In the genomic region with DNA sequence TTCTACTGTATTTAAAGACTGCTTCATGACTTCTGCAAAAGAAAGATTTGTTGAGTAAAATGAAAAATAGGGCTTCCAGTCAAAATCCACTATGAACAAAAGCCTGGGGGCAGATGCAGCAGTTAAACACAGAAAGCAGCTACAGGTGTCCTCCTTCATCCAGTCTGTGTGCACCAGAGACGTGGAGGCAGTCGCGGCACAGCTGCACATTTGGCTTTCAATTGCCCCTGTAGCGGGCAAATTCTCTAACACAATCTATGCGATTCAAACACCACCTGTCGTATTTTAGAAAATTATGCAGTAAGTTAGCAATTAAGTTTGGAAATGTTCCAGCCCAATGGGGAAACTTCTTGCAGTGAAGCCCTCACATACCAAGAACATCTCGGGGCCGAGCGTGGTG, we compare ENCODE assay signal across 20 mouse cellular contexts. TPM values are rescaled to one million over a fixed set of nuclear protein-coding genes. Genes with fewer than 3 reads are reported as not detected.
A peak's percentile ranks its signal among the peaks of the same experiment; 100 is the strongest.
DNase-seq lines count a peak whose midpoint lies in the region; ATAC-seq and TF ChIP-seq lines count a peak whose summit lies in the region.
"Had no signal": no experiment of that assay in that cellular context is flagged by ENCODE, and none has a peak within 500 bp of the region (broad histone marks: within the 10 kb centered on the region; RNA-seq: fewer than 3 reads in every experiment).

No protein-coding gene starts in this region.

- TF ChIP-seq POLR2A in brain, embryonic 14.5 days (IDR thresholded peaks at IDR 0.05; ENCODE audit: borderline replicate concordance, extremely low read depth, insufficient read depth, insufficient read length, poor library complexity, severe bottlenecking): no peak

- no peak for DNase-seq in heart, adult 8-10 months (ENCODE audit: low spot score)
- no peak for DNase-seq in ES-E14 (ENCODE audit: low read depth, low spot score)
- DNase-seq in brain, embryonic 14.5 days (ENCODE audit: low read depth): peak; percentile 51
- DNase-seq in thymus, postnatal 10 days (ENCODE audit: low spot score in 2 of 2): peak; percentile 60 to 76
- DNase-seq in B cell, adult 2 months: no peak
- no peak for DNase-seq in urinary bladder, postnatal 4 days (ENCODE audit: low spot score in 2 of 2)
- DNase-seq: adrenal gland, postnatal 14 days; cerebellum, adult 9-10 months; gastrocnemius, postnatal 10 days; kidney, adult 8-10 months; kidney, postnatal 25 days; right cerebral cortex, postnatal 14 days had no signal

- no peaks in the 10 kb centered on the region for H3K9me3 ChIP-seq in heart, embryonic 12.5 days (replicated peaks)
- no peaks in the 10 kb centered on the region for H3K9me3 ChIP-seq in ES-E14 (ENCODE audit: control insufficient read depth, insufficient read depth, low read depth, low read length)
- H3K9me3 ChIP-seq: embryonic facial prominence, embryonic 13.5 days; hindbrain, embryonic 10.5 days; limb, embryonic 15.5 days; neural tube, embryonic 13.5 days had no signal

- H3K4me2 ChIP-seq in heart, embryonic 12.5 days: no peak overlapping the region
- H3K4me2 ChIP-seq: embryonic facial prominence, embryonic 13.5 days; limb, embryonic 15.5 days; neural tube, embryonic 13.5 days had no signal

- no peak for TF ChIP-seq CTCF in brain, embryonic 14.5 days (IDR thresholded peaks at IDR 0.05; ENCODE audit: borderline replicate concordance, extremely low read depth, insufficient read depth, insufficient read length)

- WGBS in heart, embryonic 12.5 days: 90% methylated on average over 9 of the region's 9 CpGs

- no peaks in the 10 kb centered on the region for H3K27me3 ChIP-seq in heart, embryonic 12.5 days (replicated peaks)
- H3K27me3 ChIP-seq: embryonic facial prominence, embryonic 13.5 days; limb, embryonic 15.5 days; neural tube, embryonic 13.5 days had no signal

- in situ Hi-C loops in ES-E14 (cut with MboI; ENCODE audit: low sequenced_read_pairs in 2 of 2, unreplicated experiment in 2 of 2): loop anchor here (10.0 kb wide), 1 partner anchor 332 kb away; no protein-coding TSS in a partner anchor

- H3K4me3 ChIP-seq in heart, embryonic 12.5 days: no peak overlapping the region
- peak overlapping the region; percentile 7 to 29; a peak in 2 of 4 replicates for H3K4me3 ChIP-seq in ES-E14 (ENCODE audit: insufficient read depth in 1 of 2, low read depth in 1 of 2, low read length in 2 of 2, poor library complexity in 1 of 2, severe bottlenecking in 1 of 2)
- H3K4me3 ChIP-seq: embryonic facial prominence, embryonic 13.5 days; hindbrain, embryonic 10.5 days; limb, embryonic 15.5 days; neural tube, embryonic 13.5 days had no signal

- no peak overlapping the region for H3K27ac ChIP-seq in heart, embryonic 12.5 days (ENCODE audit: poor library complexity, severe bottlenecking)
- H3K27ac ChIP-seq in ES-E14 (ENCODE audit: insufficient read depth, low read depth, low read length, poor library complexity, severe bottlenecking): no peak overlapping the region
- H3K27ac ChIP-seq: embryonic facial prominence, embryonic 13.5 days; hindbrain, embryonic 10.5 days; limb, embryonic 15.5 days; neural tube, embryonic 13.5 days; stomach, postnatal 0 days had no signal

- peaks cover 23% of the 10 kb centered on the region for H3K36me3 ChIP-seq in heart, embryonic 12.5 days
- peaks cover 2% of the 10 kb centered on the region; the same call in 1 of the 2 replicates for H3K36me3 ChIP-seq in ES-E14 (ENCODE audit: control insufficient read depth, insufficient read depth, low read length, poor library complexity, severe bottlenecking)

- H3K4me1 ChIP-seq in heart, embryonic 12.5 days (replicated peaks): peaks cover 13% of the 10 kb centered on the region
- H3K4me1 ChIP-seq in ES-E14 (ENCODE audit: control insufficient read depth in 2 of 2, insufficient read depth in 2 of 2, low read length in 2 of 2, poor library complexity in 1 of 2): peaks cover 5 to 7% of the 10 kb centered on the region in 2 experiments; a peak in 3 of 4 replicates

- H3K9ac ChIP-seq in heart, embryonic 12.5 days: 0 out of 2 replicates have a peak overlapping the region, but pooled peaks have one; percentile 0
- peak overlapping the region; percentile 35; the same call in 1 of the 2 replicates for H3K9ac ChIP-seq in ES-E14 (ENCODE audit: insufficient read depth, low read depth, low read length, poor library complexity, severe bottlenecking)
- H3K9ac ChIP-seq: embryonic facial prominence, embryonic 13.5 days; limb, embryonic 15.5 days; neural tube, embryonic 13.5 days had no signal

- ATAC-seq in heart, embryonic 12.5 days (ENCODE audit: insufficient number of reproducible peaks, low FRiP score): no peak

TF ChIP-seq in ES-E14, 5 proteins besides CTCF, POLR2A, EP300 and RAD21:
- TF ChIP-seq ZC3H11A (IDR thresholded peaks at IDR 0.05; ENCODE audit: borderline replicate concordance, low read depth, low read length) (no peak), MAFK (IDR thresholded peaks at IDR 0.05; ENCODE audit: insufficient read depth, low read depth, low read length) (no peak), HCFC1 (IDR thresholded peaks at IDR 0.05; ENCODE audit: borderline replicate concordance, insufficient read depth, low read length) (no peak), CHD2 (IDR thresholded peaks at IDR 0.05; ENCODE audit: low read depth, low read length) (no peak), ZNF384 (IDR thresholded peaks at IDR 0.05; ENCODE audit: low read depth, low read length) (no peak)

RNA-seq across cellular contexts. Expression of gene Cisd2, which starts 20.5 kb away (rescaled TPM):
- 58.9 and 60.0 TPM in 2 replicates for polyA plus RNA-seq in heart, embryonic 12.5 days (2016; fragmentation: Nextera tagmentation; extraction: Ambion mirVana)
- 10 to 100 TPM; 45.0 to 53.5 (median 50.7) TPM for total RNA-seq in heart, adult 8-10 months (2022)
- total RNA-seq in ES-E14 (2012; rRNA removed): 17.4 and 21.6 TPM in 2 replicates
- 48.5 and 48.9 TPM in 2 replicates for polyA plus RNA-seq in brain, embryonic 14.5 days (2012; rRNA removed)

RNA-seq across cellular contexts. Expression of gene Ube2d3, which starts 34.7 kb away (rescaled TPM):
- polyA plus RNA-seq in heart, embryonic 12.5 days (2016; fragmentation: Nextera tagmentation; extraction: Ambion mirVana): 447 and 459 TPM in 2 replicates
- 100 to 1,000 TPM; 333 to 393 (median 350) TPM for total RNA-seq in heart, adult 8-10 months (2022)
- total RNA-seq in ES-E14 (2012; rRNA removed): 298 and 321 TPM in 2 replicates
- polyA plus RNA-seq in brain, embryonic 14.5 days (2012; rRNA removed): 299 and 350 TPM in 2 replicates

RNA-seq across cellular contexts. Expression of gene Slc9b1, which starts 55.4 kb away (rescaled TPM):
- 0.15 TPM in 1 of 2 replicates, not detected in the other for polyA plus RNA-seq in heart, embryonic 12.5 days (2016; fragmentation: Nextera tagmentation; extraction: Ambion mirVana)
- under 1 TPM in 2 of 4 experiments, not detected in 2; 0.50 to 0.72 TPM for total RNA-seq in heart, adult 8-10 months (2022)
- 30.1 and 32.8 TPM in 2 replicates for total RNA-seq in ES-E14 (2012; rRNA removed)
- not detected in 2 replicates for polyA plus RNA-seq in brain, embryonic 14.5 days (2012; rRNA removed)
- total RNA-seq: gastrocnemius, postnatal 10 days; left cerebral cortex, postnatal 25 days had no signal
- polyA plus RNA-seq: hindbrain, embryonic 10.5 days; limb, embryonic 15.5 days; liver, embryonic 16.5 days; neural tube, embryonic 13.5 days had no signal

Comparison
In these comparisons a context has a peak if more than half of its experiments do, and no peak if none do; other contexts are left out.
1. DNase-seq: peak in brain, embryonic 14.5 days (single experiment) and thymus, postnatal 10 days (2 of 2); none in heart, adult 8-10 months (single experiment), ES-E14 (single experiment), B cell, adult 2 months (0 of 2) and urinary bladder, postnatal 4 days (0 of 2).
2. RNA of gene Slc9b1, which starts 55.4 kb away (total RNA-seq): 30.1 to 32.8 TPM in ES-E14; 0.50 to 0.72 TPM in heart, adult 8-10 months; every median in the first group is over 10 times any median in the second.